Mouse (Mus musculus) ZHBTc4 (cell line): ENCODE measurements around the gene Nit1.

Source experiments
- DNase-seq: peaks from one replicate; pipeline ENCODE4 v3.0.0-alpha.2; 2011; ENCODE audit warnings: low read depth, low spot score

The Nit1 gene

DNA sequence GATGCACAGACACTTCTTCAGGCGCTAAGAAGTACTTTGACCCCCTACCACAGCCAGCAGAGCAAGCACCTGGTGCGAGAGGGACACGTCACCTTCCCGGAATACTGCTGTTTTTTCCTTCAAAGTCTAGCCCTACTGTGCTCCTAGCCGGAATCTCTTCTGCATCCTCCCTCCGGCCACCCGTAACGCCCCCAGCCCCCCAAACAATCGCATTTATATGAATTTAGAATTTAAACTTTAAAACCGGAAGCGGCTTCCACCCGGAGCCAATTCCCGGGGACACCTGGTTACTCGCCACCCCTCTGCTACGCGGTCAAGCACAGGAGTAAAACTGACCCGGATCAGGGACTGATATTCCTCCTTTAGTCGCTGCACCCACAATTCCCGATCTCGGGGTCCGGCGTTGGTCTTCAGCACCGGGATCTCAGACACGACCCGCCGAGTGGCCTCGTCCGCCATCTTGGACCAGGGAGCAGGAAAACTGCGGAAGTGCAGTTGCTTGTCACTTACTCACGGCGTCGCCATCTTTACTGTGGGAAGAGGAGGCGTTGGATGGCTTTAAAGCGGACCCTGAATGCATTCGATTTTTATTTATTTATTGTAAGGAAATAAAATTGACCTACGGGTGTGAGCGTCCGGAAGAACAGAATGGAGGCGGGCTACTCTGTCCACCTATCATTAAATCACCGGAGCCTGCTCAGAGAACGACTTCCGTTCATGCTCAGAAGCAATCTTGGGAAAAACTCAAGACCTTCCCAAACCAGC, 51.0 kb downstream of the Nit1 start, which contains the start of gene Ufc1:
TSS of gene Ufc1 (minus strand) at position 727 of the 765 bp plus-strand sequence.
- DNase-seq: peak; percentile 88

DNA sequence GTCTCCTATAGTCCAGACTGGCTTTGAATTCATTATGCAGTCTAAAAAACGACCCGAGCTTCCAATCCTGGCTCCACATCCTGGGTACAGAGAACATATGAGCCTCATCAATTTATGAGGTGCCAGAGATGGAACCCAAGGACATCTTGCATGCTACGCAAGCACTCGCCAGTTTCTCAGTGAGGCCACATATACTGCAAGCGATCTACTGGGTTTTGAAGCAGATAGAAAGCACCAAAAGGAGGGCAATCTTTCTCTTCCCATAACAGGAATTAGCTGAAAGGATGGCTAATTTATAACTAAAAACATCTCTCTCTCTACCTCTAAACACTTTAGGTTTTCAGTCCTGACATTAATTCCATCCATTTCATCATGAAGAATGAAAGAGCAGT, 51.5 kb downstream of the Nit1 start:
- no peak for DNase-seq

DNA sequence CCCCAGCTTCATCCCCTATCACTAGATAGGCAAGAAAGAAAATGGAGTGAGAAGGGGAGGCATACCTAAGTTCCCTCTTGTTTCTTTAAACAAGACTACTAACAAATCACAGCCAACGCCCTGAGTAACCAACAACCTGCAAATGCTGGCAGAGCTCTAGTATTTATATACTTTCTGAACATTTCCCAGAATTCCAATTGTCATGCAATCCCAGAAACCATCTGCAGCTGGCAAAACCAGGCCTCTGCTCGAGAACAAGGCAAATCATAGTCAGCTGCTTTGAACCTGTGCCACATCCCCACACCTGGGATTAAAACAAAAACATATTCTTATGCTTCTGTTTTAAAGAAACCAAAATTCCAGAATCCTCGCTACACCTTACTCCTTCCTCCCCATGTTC, 52.1 kb downstream of the Nit1 start:
- DNase-seq: no peak

DNA sequence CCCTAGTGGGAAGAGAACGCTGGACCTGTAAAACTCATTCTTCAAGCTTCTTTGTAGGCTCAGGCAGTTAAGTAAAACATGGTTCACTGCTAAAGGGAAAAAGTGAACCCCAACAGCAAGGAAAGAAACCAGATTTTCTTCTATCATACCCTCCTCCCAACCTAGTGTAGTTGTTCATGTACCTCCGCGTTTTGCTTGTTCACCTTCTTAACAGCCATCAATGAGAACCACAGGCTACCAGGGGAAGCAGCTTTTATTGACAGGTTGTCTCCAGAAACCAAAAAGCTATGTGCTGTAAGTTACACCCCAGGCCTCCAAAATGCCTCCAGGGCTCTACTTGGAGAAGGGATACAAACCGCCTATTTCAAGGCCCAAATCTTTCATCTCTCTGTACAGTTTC, 57.1 kb downstream of the Nit1 start:
- no peak for DNase-seq
